Comparison of ENCODE assay signal across 9 mouse cellular contexts in the genomic region with DNA sequence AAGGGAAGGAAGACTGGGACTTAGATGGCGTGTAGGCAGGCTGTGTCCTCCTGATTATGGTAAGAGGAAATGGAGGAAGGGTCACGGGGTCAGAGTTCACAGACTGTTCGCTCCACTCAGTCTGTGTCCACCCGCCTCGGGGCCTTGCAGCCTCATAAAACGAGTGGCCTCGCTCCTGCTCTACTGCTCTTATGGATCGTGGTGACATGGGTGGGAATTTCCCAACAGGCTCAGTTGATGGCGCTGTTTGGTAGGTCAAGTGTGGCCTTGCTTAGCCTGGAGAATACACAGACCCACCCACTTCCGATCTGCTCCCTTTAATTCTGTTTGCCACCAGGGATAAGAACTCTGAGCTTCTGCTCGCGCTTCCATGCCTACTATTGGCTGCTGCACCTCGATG. TPM values are rescaled to one million over a fixed set of nuclear protein-coding genes. Genes with fewer than 3 reads are reported as not detected.
A peak's percentile ranks its signal among the peaks of the same experiment; 100 is the strongest.
DNase-seq lines count a peak whose midpoint lies in the region; ATAC-seq and TF ChIP-seq lines count a peak whose summit lies in the region.
"Had no signal": no experiment of that assay in that cellular context is flagged by ENCODE, and none has a peak within 500 bp of the region (broad histone marks: within the 10 kb centered on the region; RNA-seq: fewer than 3 reads in every experiment).

No protein-coding gene starts in this region.

- ATAC-seq in erythroblast, adult 5-6 weeks (replicated peaks; ENCODE audit: low FRiP score, poor library complexity, severe bottlenecking), result peak; percentile 46; the same call in 1 of the 2 replicates

- DNase-seq in cerebellum, adult 2 months, result no peak
- no peak for DNase-seq in cerebellum, adult 11-12 months
- DNase-seq in NIH3T3 (ENCODE audit: low read depth), result peak; percentile 33
- DNase-seq in kidney, adult 8-10 months, result peak; percentile 44 to 52
- peak; percentile 75 for DNase-seq in lung, postnatal 10 days
- DNase-seq in thymus, postnatal 10 days (ENCODE audit: low spot score in 2 of 2), result no peak
- no peak for DNase-seq in thymus, postnatal 14 days

- H3K4me3 ChIP-seq in cerebellum, adult 2 months (replicated peaks; ENCODE audit: insufficient read depth, low read depth, low read length), result no peak overlapping the region

- H3K4me1 ChIP-seq in cerebellum, adult 2 months (ENCODE audit: control insufficient read depth, insufficient read depth, low read length), result no peaks in the 10 kb centered on the region

- no peak overlapping the region for H3K27ac ChIP-seq in cerebellum, adult 2 months (ENCODE audit: insufficient read depth, low read length)
- H3K27ac ChIP-seq: macrophage had no signal

- peak; percentile 38; the same call in 1 of the 2 replicates for TF ChIP-seq CTCF in cerebellum, adult 2 months (IDR thresholded peaks at IDR 0.05; ENCODE audit: borderline replicate concordance, insufficient read depth, low read depth, low read length)

- WGBS in cerebellum, adult 2 months, result 49% methylated on average over 13 of the region's 13 CpGs

- no peaks in the 10 kb centered on the region for H3K27me3 ChIP-seq in cerebellum, adult 2 months (ENCODE audit: control insufficient read depth, insufficient read depth, low read length)

- no peak for TF ChIP-seq POLR2A in cerebellum, adult 2 months (IDR thresholded peaks at IDR 0.05; ENCODE audit: borderline replicate concordance, insufficient read depth, low read length)

RNA-seq across cellular contexts. Expression of gene Sod1, which starts 33.1 kb away (rescaled TPM):
- polyA plus RNA-seq in cerebellum, adult 2 months (2012; rRNA removed), result 701 and 752 TPM in 2 replicates
- total RNA-seq in erythroblast, adult 5-6 weeks (2015; ENCODE audit: low replicate concordance), result 182 and 255 TPM in 2 replicates
- 152 and 196 TPM in 2 replicates for total RNA-seq in erythroblast, adult 5-6 weeks (2017; ENCODE audit: low replicate concordance)

RNA-seq across cellular contexts. Expression of gene Tiam1, which starts 43.9 kb away (rescaled TPM):
- 73.6 and 88.5 TPM in 2 replicates for polyA plus RNA-seq in cerebellum, adult 2 months (2012; rRNA removed)
- total RNA-seq in erythroblast, adult 5-6 weeks (2015; ENCODE audit: low replicate concordance), result 29.0 and 29.7 TPM in 2 replicates
- total RNA-seq in erythroblast, adult 5-6 weeks (2017; ENCODE audit: low replicate concordance), result 14.4 and 15.7 TPM in 2 replicates

Comparison
In these comparisons a context has a peak if more than half of its experiments do, and no peak if none do; other contexts are left out.
1. DNase-seq: peak in NIH3T3 (single experiment), kidney, adult 8-10 months (2 of 2) and lung, postnatal 10 days (single experiment); none in cerebellum, adult 2 months (0 of 2), cerebellum, adult 11-12 months (single experiment), thymus, postnatal 10 days (0 of 2) and thymus, postnatal 14 days (single experiment).